Mouse (Mus musculus) monocyte, adult 5-6 weeks (primary cell): ENCODE data around the gene Kif27. TPM values are rescaled to one million over a fixed set of nuclear protein-coding genes. Genes with fewer than 3 reads are reported as not detected.

Experiments
- total RNA-seq: library from RNA; stranded (forward); fragments of 200-1000, 200-491, 200-594 nt; gene quantifications from 3 replicates; pipeline ENCODE4 v1.2.3, GENCODE M21; 2017

Kif27 gene
- total RNA-seq, 1 experiment from 2014 or later = 0.29 TPM

Other genes starting within 250 kb of the Kif27 start
- gene Klhl3, start 245.5 kb downstream of the Kif27 start, total RNA-seq = 0.19 to 0.29 TPM in 2 of 3 replicates, not detected in the other
- 47.3 to 65.4 TPM (median 52.6 TPM) in 3 replicates for gene Hnrnpa0, start 230.6 kb downstream of the Kif27 start, total RNA-seq
- gene Idnk, start 201.5 kb downstream of the Kif27 start, total RNA-seq = 42.7 to 88.2 TPM (median 44.6 TPM) in 3 replicates
- gene Ubqln1, start 143.5 kb downstream of the Kif27 start, total RNA-seq = 45.1 to 61.2 TPM (median 45.8 TPM) in 3 replicates
- gene Gkap1, start 83.4 kb downstream of the Kif27 start, total RNA-seq = 0.97 to 3.3 TPM (median 2.5 TPM) in 3 replicates
- 16.4 to 20.7 TPM (median 20.3 TPM) in 3 replicates for gene 2210016F16Rik, start 26.1 kb upstream of the Kif27 start, total RNA-seq
- gene Rmi1, start 43.1 kb upstream of the Kif27 start, total RNA-seq = 24.3 to 29.6 TPM (median 27.1 TPM) in 3 replicates
- 1,699 to 1,884 TPM (median 1,722 TPM) in 3 replicates for gene Hnrnpk, start 44.2 kb upstream of the Kif27 start, total RNA-seq